Mouse (Mus musculus) ES-E14 (cell line): ENCODE data around the gene Tgfbr3. TPM values are rescaled to one million over a fixed set of nuclear protein-coding genes. Genes with fewer than 3 reads are reported as not detected.
A peak's percentile ranks its signal among the peaks of the same experiment; 100 is the strongest.

Experiments used
- DNase-seq: peaks from one replicate; pipeline ENCODE4 v3.0.0-alpha.2; 2013; ENCODE audit warnings: low read depth, low spot score
- H3K27ac ChIP-seq: 2 replicates; pipeline ENCODE4 v1.5.1; 2012; ENCODE audit warnings: low read depth, mild to moderate bottlenecking, low read length, moderate library complexity, mixed read lengths; ENCODE audit not compliant: poor library complexity, insufficient read depth, severe bottlenecking
- H3K36me3 ChIP-seq: 2 replicates; pipeline ENCODE4 v1.6.1; 2012; ENCODE audit warnings: mild to moderate bottlenecking, low read length, moderate library complexity, mixed read lengths; ENCODE audit not compliant: control insufficient read depth, poor library complexity, insufficient read depth, severe bottlenecking
- H3K4me1 ChIP-seq, 2 experiments: fragments of 150-350 bp in 1 of 2; sonication (generic) in 1 of 2; 2 replicates each; pipeline ENCODE4 v1.6.1; 2012; ENCODE audit warnings: low read length in 2 of 2, mild to moderate bottlenecking in 1 of 2, mixed read lengths in 1 of 2; ENCODE audit not compliant: control insufficient read depth in 2 of 2, insufficient read depth in 2 of 2, poor library complexity in 1 of 2
- H3K4me3 ChIP-seq, 2 experiments: fragments of 150-350 bp in 1 of 2; sonication (generic) in 1 of 2; 2 replicates each; pipeline ENCODE4 v1.5.1; 2012; ENCODE audit warnings: low read length in 2 of 2, low read depth in 1 of 2, mild to moderate bottlenecking in 1 of 2, mixed read lengths in 1 of 2; ENCODE audit not compliant: insufficient read depth in 1 of 2, poor library complexity in 1 of 2, severe bottlenecking in 1 of 2
- H3K9ac ChIP-seq: 2 replicates; pipeline ENCODE4 v1.6.1; 2012; ENCODE audit warnings: low read depth, mild to moderate bottlenecking, low read length, mixed read lengths; ENCODE audit not compliant: poor library complexity, insufficient read depth, severe bottlenecking
- H3K9me3 ChIP-seq: fragments of 150-350 bp; sonication (generic); 2 replicates; pipeline ENCODE4 v1.6.1; 2012; ENCODE audit warnings: low read depth, mild to moderate bottlenecking, low read length; ENCODE audit not compliant: control insufficient read depth, insufficient read depth
- CHD2 ChIP-seq: IDR thresholded peaks from 2 replicates; pipeline ENCODE4 v1.6.1; 2014; ENCODE audit warnings: mild to moderate bottlenecking, low read depth, low read length, inconsistent platforms
- HCFC1 ChIP-seq: IDR thresholded peaks from 2 replicates; pipeline ENCODE4 v1.6.1; 2012; ENCODE audit warnings: low read length, inconsistent platforms, borderline replicate concordance; ENCODE audit not compliant: insufficient read depth
- MAFK ChIP-seq: IDR thresholded peaks from 2 replicates; pipeline ENCODE4 v1.6.1; 2014; ENCODE audit warnings: mild to moderate bottlenecking, low read depth, low read length, inconsistent platforms; ENCODE audit not compliant: insufficient read depth
- ZC3H11A ChIP-seq: IDR thresholded peaks from 2 replicates; pipeline ENCODE4 v1.6.1; 2012; ENCODE audit warnings: low read depth, mild to moderate bottlenecking, inconsistent platforms, low read length, borderline replicate concordance
- ZNF384 ChIP-seq: IDR thresholded peaks from 2 replicates; pipeline ENCODE4 v1.6.1; 2012; ENCODE audit warnings: low read depth, low read length, inconsistent platforms
- in situ Hi-C, 2 experiments: fragments of 600-800 bp; cut with MboI; formaldehyde crosslinking; loops; one replicate each; pipeline ENCODE4 v1.15.1; 2025; ENCODE audit warnings: low sequenced_read_pairs in 2 of 2, inconsistent platforms in 1 of 2; ENCODE audit not compliant: unreplicated experiment in 2 of 2
- total RNA-seq: library from RNA; depleted of rRNA; stranded (reverse); fragments of 300-350 nt; gene quantifications from 2 replicates; pipeline ENCODE4 v1.2.3, GENCODE M21; 2012

The Tgfbr3 gene
- total RNA-seq, 1 experiment, result 3.1 TPM

- no peaks in the 10 kb centered on the region; a peak in 2 of 4 replicates for H3K4me1 ChIP-seq
- no peak overlapping the region for H3K27ac ChIP-seq
- no peaks in the 10 kb centered on the region for H3K36me3 ChIP-seq
- in situ Hi-C loops, result no loop called here
- TF ChIP-seq MAFK (no peak), ZNF384 (no peak), ZC3H11A (no peak)
- H3K9me3 ChIP-seq, result no peaks in the 10 kb centered on the region
- DNase-seq, result no peak
- no peak overlapping the region for H3K9ac ChIP-seq
- no peak overlapping the region for H3K4me3 ChIP-seq
These were observed 172.6 kb downstream of the Tgfbr3 start for GRCm38 (mm10) chr5:107116821-107117220.

- H3K4me1 ChIP-seq, result peaks cover 4 to 11% of the 10 kb centered on the region in 2 experiments; a peak in 3 of 4 replicates
- H3K27ac ChIP-seq, result no peak overlapping the region
- H3K9ac ChIP-seq, result no peak overlapping the region
- no peaks in the 10 kb centered on the region for H3K9me3 ChIP-seq
- H3K36me3 ChIP-seq, result no peaks in the 10 kb centered on the region
- DNase-seq, result no peak
- TF ChIP-seq MAFK, result peak; percentile 90
- peak; percentile 38; the same call in 1 of the 2 replicates for TF ChIP-seq ZNF384
- no peak for TF ChIP-seq CHD2
- H3K4me3 ChIP-seq, result no peak overlapping the region
- in situ Hi-C loops, result no loop called here
These were observed 176.7 kb downstream of the Tgfbr3 start for GRCm38 (mm10) chr5:107112656-107113275.

GRCm38 (mm10) chr5:107111802-107112201 is 177.6 kb downstream of the Tgfbr3 start:
- Histone ChIP-seq H3K9me3 (no peaks in the 10 kb centered on the region), H3K36me3 (no peaks in the 10 kb centered on the region), H3K4me1 (peaks cover 4 to 11% of the 10 kb centered on the region in 2 experiments; a peak in 3 of 4 replicates), H3K9ac (no peak overlapping the region), H3K4me3 (no peak overlapping the region), H3K27ac (no peak overlapping the region)
- no peak for DNase-seq
- TF ChIP-seq ZNF384 (no peak), MAFK (peak; percentile 90)
- in situ Hi-C loops, result no loop called here

GRCm38 (mm10) chr5:107110880-107111520 is 178.4 kb downstream of the Tgfbr3 start:
- in situ Hi-C loops, result no loop called here
- no peak for DNase-seq
- Histone ChIP-seq H3K9ac (no peak overlapping the region), H3K9me3 (no peaks in the 10 kb centered on the region), H3K36me3 (no peaks in the 10 kb centered on the region), H3K4me3 (no peak overlapping the region), H3K27ac (no peak overlapping the region), H3K4me1 (peaks cover 4 to 11% of the 10 kb centered on the region in 2 experiments; a peak in 3 of 4 replicates)
- TF ChIP-seq HCFC1, result no peak
- no peak for TF ChIP-seq ZNF384
- no peak for TF ChIP-seq ZC3H11A
- TF ChIP-seq MAFK, result no peak
- no peak for TF ChIP-seq CHD2
